Comparison of ENCODE assay signal across 8 mouse cellular contexts in genomic region chr5:123906976-123907630, GRCm38 (mm10). TPM values are rescaled to one million over a fixed set of nuclear protein-coding genes. Genes with fewer than 3 reads are reported as not detected.
A peak's percentile ranks its signal among the peaks of the same experiment; 100 is the strongest.
DNase-seq lines count a peak whose midpoint lies in the region; ATAC-seq and TF ChIP-seq lines count a peak whose summit lies in the region.

TSS of gene Denr (plus strand) at chr5:123907175.

- peak within 1 kb of the TSS; percentile 99 for H3K9ac ChIP-seq in embryonic facial prominence, embryonic 13.5 days
- peak within 1 kb of the TSS; percentile 98 for H3K9ac ChIP-seq in limb, embryonic 14.5 days (ENCODE audit: low read depth, low read length, severe bottlenecking)
- peak within 1 kb of the TSS; percentile 96 for H3K9ac ChIP-seq in midbrain, postnatal 0 days (replicated peaks; ENCODE audit: low read length, poor library complexity, severe bottlenecking)

- peak; percentile 97 for TF ChIP-seq CTCF in midbrain, postnatal 0 days (IDR thresholded peaks at IDR 0.05)

- DNase-seq in 3134 (ENCODE audit: extremely low read depth, insufficient read length, low spot score), result peak; percentile 98
- DNase-seq in adrenal gland, postnatal 36 days, result peak; percentile 100
- peak; percentile 98 for DNase-seq in heart, adult 8-10 months (ENCODE audit: low spot score)
- peak; percentile 98 for DNase-seq in kidney, adult 9 months
- peak; percentile 95 for DNase-seq in limb, embryonic 14.5 days (ENCODE audit: low spot score)
- DNase-seq in midbrain, postnatal 0 days (ENCODE audit: low spot score), result peak; percentile 97
- DNase-seq in spleen, postnatal 14 days (ENCODE audit: low spot score in 2 of 2), result peak; percentile 100

- peak; percentile 88 for ATAC-seq in embryonic facial prominence, embryonic 13.5 days (ENCODE audit: insufficient number of reproducible peaks, insufficient read depth, low FRiP score, low TSS enrichment, low read depth)
- peak; percentile 98 for ATAC-seq in limb, embryonic 14.5 days (ENCODE audit: low FRiP score, low read depth)
- peak; percentile 95 for ATAC-seq in midbrain, postnatal 0 days (ENCODE audit: low FRiP score)

- WGBS in embryonic facial prominence, embryonic 13.5 days, result under 1% methylated on average over 60 of the region's 61 CpGs
- 0% methylated on average over 36 of the region's 61 CpGs for WGBS in limb, embryonic 14.5 days
- under 1% methylated on average over 57 of the region's 61 CpGs for WGBS in midbrain, postnatal 0 days

- H3K36me3 ChIP-seq in embryonic facial prominence, embryonic 13.5 days, result peaks cover 33% of the 10 kb centered on the region
- peaks cover 29% of the 10 kb centered on the region for H3K36me3 ChIP-seq in limb, embryonic 14.5 days (ENCODE audit: control insufficient read depth, insufficient read depth, low read length)
- peaks cover 10% of the 10 kb centered on the region for H3K36me3 ChIP-seq in midbrain, postnatal 0 days (ENCODE audit: insufficient read depth, low read length)

- H3K4me3 ChIP-seq in embryonic facial prominence, embryonic 13.5 days, result peak within 1 kb of the TSS; percentile 96
- H3K4me3 ChIP-seq in limb, embryonic 14.5 days (replicated peaks; ENCODE audit: low read length), result peak within 1 kb of the TSS; percentile 98
- peak within 1 kb of the TSS; percentile 94 for H3K4me3 ChIP-seq in midbrain, postnatal 0 days (ENCODE audit: low read depth, low read length)

- H3K27me3 ChIP-seq in embryonic facial prominence, embryonic 13.5 days, result no peaks in the 10 kb centered on the region
- H3K27me3 ChIP-seq in limb, embryonic 14.5 days (ENCODE audit: control insufficient read depth, insufficient read depth, low read length), result no peaks in the 10 kb centered on the region
- no peaks in the 10 kb centered on the region for H3K27me3 ChIP-seq in midbrain, postnatal 0 days (ENCODE audit: insufficient read depth, low read length)

- H3K27ac ChIP-seq in embryonic facial prominence, embryonic 13.5 days, result peak within 1 kb of the TSS; percentile 87
- H3K27ac ChIP-seq in limb, embryonic 14.5 days (replicated peaks; ENCODE audit: low read depth, low read length), result peak within 1 kb of the TSS; percentile 82
- peak within 1 kb of the TSS; percentile 71 for H3K27ac ChIP-seq in midbrain, postnatal 0 days (ENCODE audit: low read depth, low read length)

- TF ChIP-seq POLR2A in limb, embryonic 14.5 days (IDR thresholded peaks at IDR 0.05; ENCODE audit: borderline replicate concordance, extremely low read depth, insufficient read depth, insufficient read length), result 0 out of 2 replicates have a peak, but pooled peaks have one; percentile 73

- peak within 1 kb of the TSS; percentile 94 for H3K4me2 ChIP-seq in embryonic facial prominence, embryonic 13.5 days
- peak within 1 kb of the TSS; percentile 85 for H3K4me2 ChIP-seq in limb, embryonic 14.5 days (replicated peaks; ENCODE audit: low read depth, low read length, severe bottlenecking)
- H3K4me2 ChIP-seq in midbrain, postnatal 0 days (ENCODE audit: low read depth, low read length, poor library complexity, severe bottlenecking), result peak within 1 kb of the TSS; percentile 93

- H3K9me3 ChIP-seq in embryonic facial prominence, embryonic 13.5 days, result no peaks in the 10 kb centered on the region
- no peaks in the 10 kb centered on the region for H3K9me3 ChIP-seq in limb, embryonic 14.5 days (ENCODE audit: control insufficient read depth, low read length)
- H3K9me3 ChIP-seq in midbrain, postnatal 0 days (ENCODE audit: low read length), result no peaks in the 10 kb centered on the region

- H3K4me1 ChIP-seq in embryonic facial prominence, embryonic 13.5 days, result peaks cover 20% of the 10 kb centered on the region
- peaks cover 3% of the 10 kb centered on the region; the same call in 1 of the 2 replicates for H3K4me1 ChIP-seq in limb, embryonic 14.5 days (ENCODE audit: control insufficient read depth, insufficient read depth, low read length)
- H3K4me1 ChIP-seq in midbrain, postnatal 0 days (ENCODE audit: insufficient read depth, low read length), result peaks cover 11% of the 10 kb centered on the region; the same call in 1 of the 2 replicates

RNA-seq across cellular contexts. Expression of gene Denr, which starts in this region (rescaled TPM):
- total RNA-seq in adrenal gland, postnatal 36 days (2021), result 10 to 100 TPM; 66.5 to 73.3 TPM
- 167 and 174 TPM in 2 replicates for polyA plus RNA-seq in embryonic facial prominence, embryonic 13.5 days (2015; fragmentation: Nextera tagmentation; extraction: Ambion mirVana)
- 10 to 100 TPM; 45.9 to 52.4 (median 50.6) TPM for total RNA-seq in heart, adult 8-10 months (2022)
- polyA plus RNA-seq in limb, embryonic 14.5 days (2012; rRNA removed), result 33.1 and 64.5 TPM in 2 replicates
- polyA plus RNA-seq in limb, embryonic 14.5 days (2014; fragmentation: Nextera tagmentation; extraction: Ambion mirVana), result 121 and 126 TPM in 2 replicates
- 13.8 and 25.4 TPM in 2 replicates for total RNA-seq in midbrain, postnatal 0 days (2014; rRNA removed)
- 130 and 158 TPM in 2 replicates for polyA plus RNA-seq in midbrain, postnatal 0 days (2015; fragmentation: Nextera tagmentation; extraction: Ambion mirVana)

Comparison
In these comparisons a context has a peak if more than half of its experiments do, and no peak if none do; other contexts are left out.
1. Peak in every context shown above with its lines: DNase-seq, ATAC-seq, H3K4me3 ChIP-seq and H3K27ac ChIP-seq.